In the genomic region with DNA sequence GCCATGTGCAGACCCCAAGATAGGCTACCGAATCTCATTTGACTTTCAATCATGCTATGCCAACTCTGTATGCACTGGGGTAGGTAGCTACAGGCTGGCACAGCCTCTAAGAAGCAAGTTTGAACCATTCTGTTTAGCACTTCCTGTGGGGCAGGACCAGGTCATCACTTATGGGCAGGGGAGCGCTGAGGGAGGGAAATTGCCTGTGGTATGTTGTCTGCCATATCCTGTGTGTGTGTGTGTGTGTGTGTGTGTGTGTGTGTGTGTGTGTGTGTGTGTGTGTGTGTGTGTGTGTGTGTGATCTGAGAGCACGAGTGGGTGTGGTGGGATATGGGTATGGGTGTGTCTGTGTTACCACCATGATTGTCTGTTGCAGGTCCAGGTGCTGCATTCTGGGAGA, we compare ENCODE assay signal across 26 mouse cellular contexts.
DNase-seq lines count a peak whose midpoint lies in the region; ATAC-seq and TF ChIP-seq lines count a peak whose summit lies in the region.
"Had no signal": no experiment of that assay in that cellular context is flagged by ENCODE, and none has a peak within 500 bp of the region (broad histone marks: within the 10 kb centered on the region; RNA-seq: fewer than 3 reads in every experiment).

No protein-coding gene starts in this region.

- no peaks in the 10 kb centered on the region for H3K27me3 ChIP-seq in cerebellum, adult 2 months (ENCODE audit: control insufficient read depth, insufficient read depth, low read length)
- H3K27me3 ChIP-seq: embryonic facial prominence, embryonic 12.5 days; limb, embryonic 13.5 days; liver, embryonic 12.5 days; megakaryocyte, embryonic 14.5 days; neural tube, embryonic 13.5 days had no signal

- TF ChIP-seq POLR2A in cerebellum, adult 2 months (IDR thresholded peaks at IDR 0.05; ENCODE audit: borderline replicate concordance, insufficient read depth, low read length), result no peak

- no peak for DNase-seq in cerebellum, adult 2 months
- DNase-seq in cerebellum, postnatal 4 days (ENCODE audit: low spot score in 2 of 2), result no peak
- peak; percentile 5 for DNase-seq in lung, postnatal 36 days
- DNase-seq in lung, postnatal 10 days, result no peak
- peak; percentile 24 for DNase-seq in 416B (ENCODE audit: low read depth)
- DNase-seq in kidney, postnatal 14 days, result no peak
- DNase-seq: gastrocnemius, adult 2 months; heart, postnatal 4 days; kidney, adult 9 months; kidney, postnatal 25 days; lung, adult 18-20 months; lung, postnatal 14 days; midbrain, embryonic 14.5 days; retina, postnatal 1 day; right cerebral cortex, postnatal 25 days; spleen, adult 18-20 months had no signal

- H3K4me1 ChIP-seq in cerebellum, adult 2 months (ENCODE audit: control insufficient read depth, insufficient read depth, low read length), result peaks cover 30% of the 10 kb centered on the region
- H3K4me1 ChIP-seq: embryonic facial prominence, embryonic 12.5 days; heart, embryonic 10.5 days; limb, embryonic 13.5 days; neural tube, embryonic 13.5 days had no signal

- peak overlapping the region; percentile 51 for H3K27ac ChIP-seq in cerebellum, adult 2 months (ENCODE audit: insufficient read depth, low read length)
- H3K27ac ChIP-seq: embryonic facial prominence, embryonic 12.5 days; gastrocnemius, adult 2 months; heart, embryonic 10.5 days; hindbrain, embryonic 14.5 days; limb, embryonic 13.5 days; liver, embryonic 12.5 days; neural tube, embryonic 13.5 days had no signal

- no peak overlapping the region for H3K4me3 ChIP-seq in cerebellum, adult 2 months (replicated peaks; ENCODE audit: insufficient read depth, low read depth, low read length)
- H3K4me3 ChIP-seq: embryonic facial prominence, embryonic 12.5 days; gastrocnemius, adult 2 months; heart, embryonic 10.5 days; limb, embryonic 13.5 days; liver, embryonic 12.5 days; megakaryocyte, embryonic 14.5 days; neural tube, embryonic 13.5 days had no signal

- ATAC-seq in activated CD4-positive, CD25-positive, alpha-beta regulatory T cell, adult 4 months, result peak; percentile 28
- ATAC-seq in erythroid progenitor cell, adult 5-6 weeks (replicated peaks; ENCODE audit: low FRiP score, poor library complexity, severe bottlenecking), result no peak
- ATAC-seq: intestine, embryonic 16.5 days; liver, embryonic 12.5 days had no signal

- no peak for TF ChIP-seq CTCF in cerebellum, adult 2 months (IDR thresholded peaks at IDR 0.05; ENCODE audit: borderline replicate concordance, insufficient read depth, low read depth, low read length)

- WGBS in cerebellum, adult 2 months, result 45% methylated on average over 3 of the region's 3 CpGs

Comparison
In these comparisons a context has a peak if more than half of its experiments do, and no peak if none do; other contexts are left out.
1. DNase-seq: peak in lung, postnatal 36 days (single experiment) and 416B (single experiment); none in cerebellum, adult 2 months (0 of 2), cerebellum, postnatal 4 days (0 of 2), lung, postnatal 10 days (single experiment) and kidney, postnatal 14 days (single experiment).